14 mouse cellular contexts compared by ENCODE assay signal in genomic region chr14:40952715-40953114, GRCm38 (mm10). TPM values are rescaled to one million over a fixed set of nuclear protein-coding genes. Genes with fewer than 3 reads are reported as not detected.
DNase-seq lines count a peak whose midpoint lies in the region; ATAC-seq and TF ChIP-seq lines count a peak whose summit lies in the region.
"Had no signal": no experiment of that assay in that cellular context is flagged by ENCODE, and none has a peak within 500 bp of the region (broad histone marks: within the 10 kb centered on the region; RNA-seq: fewer than 3 reads in every experiment).

No protein-coding gene starts in this region.

- H3K9ac ChIP-seq in embryonic facial prominence, embryonic 11.5 days (replicated peaks; ENCODE audit: low read length): no peak overlapping the region
- H3K9ac ChIP-seq: intestine, embryonic 15.5 days had no signal

- H3K27ac ChIP-seq in left cerebral cortex, adult 2 months: peak overlapping the region; percentile 95
- no peak overlapping the region for H3K27ac ChIP-seq in embryonic facial prominence, embryonic 11.5 days (replicated peaks; ENCODE audit: low read depth, low read length)
- H3K27ac ChIP-seq: intestine, embryonic 15.5 days had no signal

- TF ChIP-seq CTCF in left cerebral cortex, adult 2 months (IDR thresholded peaks at IDR 0.05): no peak

- H3K9me3 ChIP-seq in embryonic facial prominence, embryonic 11.5 days (replicated peaks; ENCODE audit: control insufficient read depth, low read length): no peaks in the 10 kb centered on the region
- H3K9me3 ChIP-seq: G1E; intestine, embryonic 15.5 days had no signal

- no peaks in the 10 kb centered on the region for H3K27me3 ChIP-seq in embryonic facial prominence, embryonic 11.5 days (ENCODE audit: control insufficient read depth, insufficient read depth, low read length)
- H3K27me3 ChIP-seq: intestine, embryonic 15.5 days had no signal

- no peak for ATAC-seq in embryonic facial prominence, embryonic 11.5 days (replicated peaks; ENCODE audit: insufficient number of reproducible peaks, low FRiP score, low TSS enrichment, low read depth)
- ATAC-seq: activated CD4-positive, CD25-positive, alpha-beta regulatory T cell, adult 4 months; intestine, embryonic 15.5 days had no signal

- H3K4me1 ChIP-seq in embryonic facial prominence, embryonic 11.5 days (ENCODE audit: control insufficient read depth, insufficient read depth, low read length): peaks cover 11% of the 10 kb centered on the region; the same call in 1 of the 2 replicates

- no peaks in the 10 kb centered on the region for H3K36me3 ChIP-seq in embryonic facial prominence, embryonic 11.5 days (replicated peaks; ENCODE audit: control insufficient read depth, insufficient read depth, low read depth, low read length)
- H3K36me3 ChIP-seq: intestine, embryonic 15.5 days had no signal

- H3K4me2 ChIP-seq in embryonic facial prominence, embryonic 11.5 days (ENCODE audit: low read depth, low read length): no peak overlapping the region
- H3K4me2 ChIP-seq: intestine, embryonic 15.5 days had no signal

- no peak for DNase-seq in left cerebral cortex, adult 2 months (ENCODE audit: extremely low spot score in 1 of 2, low spot score in 2 of 2)
- DNase-seq in left cerebral cortex, postnatal 25 days (ENCODE audit: low spot score in 2 of 2): no peak
- peak; percentile 21 for DNase-seq in MN1 (ENCODE audit: low spot score)
- peak; percentile 79 for DNase-seq in embryonic facial prominence, embryonic 11.5 days (ENCODE audit: low spot score)
- peak; percentile 73 for DNase-seq in mesoderm, embryonic 11.5 days (ENCODE audit: low read depth, low spot score)
- no peak for DNase-seq in kidney, postnatal 10 days
- no peak for DNase-seq in adrenal gland, adult 18-20 months (ENCODE audit: low spot score in 2 of 2)
- no peak for DNase-seq in heart, postnatal 36 days
- DNase-seq: gastrocnemius, postnatal 10 days; lung, postnatal 14 days had no signal

- 19% methylated on average over 2 of the region's 2 CpGs for WGBS in embryonic facial prominence, embryonic 11.5 days

- intact Hi-C loops in left cerebral cortex, adult 2 months (cut with DNase I): no loop called here
- intact Hi-C loops in left cerebral cortex, postnatal 25 days (cut with DNase I): no loop called here
- intact Hi-C loops in heart, postnatal 36 days (cut with DNase I): loop anchor here (2.0 kb wide), 1 partner anchor 18 kb away; no protein-coding TSS in a partner anchor

- no peak overlapping the region for H3K4me3 ChIP-seq in left cerebral cortex, adult 2 months
- H3K4me3 ChIP-seq in embryonic facial prominence, embryonic 11.5 days (ENCODE audit: low read depth, low read length): no peak overlapping the region
- H3K4me3 ChIP-seq: intestine, embryonic 15.5 days had no signal

RNA-seq across cellular contexts. Expression of gene Tspan14, which starts 13.9 kb away (rescaled TPM):
- 10 to 100 TPM; 50.2 to 52.1 TPM for total RNA-seq in left cerebral cortex, adult 2 months (2021)
- 10 to 100 TPM; 58.1 to 61.8 TPM for total RNA-seq in left cerebral cortex, postnatal 25 days (2021)
- polyA plus RNA-seq in embryonic facial prominence, embryonic 11.5 days (2014; fragmentation: Nextera tagmentation; extraction: Ambion mirVana): 92.5 and 95.0 TPM in 2 replicates
- total RNA-seq in adrenal gland, adult 18-20 months (2021): 10 to 100 TPM; 33.7 to 35.0 TPM
- 10 to 100 TPM; 14.0 to 15.7 TPM for total RNA-seq in heart, postnatal 36 days (2021)

RNA-seq across cellular contexts. Expression of gene Sh2d4b, which starts 59.6 kb away (rescaled TPM):
- 1 to 10 TPM; 5.8 to 6.7 TPM for total RNA-seq in left cerebral cortex, adult 2 months (2021)
- 1 to 10 TPM; 2.9 to 4.4 TPM for total RNA-seq in left cerebral cortex, postnatal 25 days (2021)
- polyA plus RNA-seq in embryonic facial prominence, embryonic 11.5 days (2014; fragmentation: Nextera tagmentation; extraction: Ambion mirVana): 0.50 and 0.66 TPM in 2 replicates
- total RNA-seq in adrenal gland, adult 18-20 months (2021): 1 to 10 TPM; 1.9 to 2.0 TPM
- total RNA-seq in heart, postnatal 36 days (2021): under 1 TPM; 0.36 to 0.98 TPM
- polyA plus RNA-seq: activated CD4-positive, CD25-positive, alpha-beta regulatory T cell, adult 4 months; liver, adult 2 months had no signal

Comparison
In these comparisons a context has a peak if more than half of its experiments do, and no peak if none do; other contexts are left out.
1. DNase-seq: peak in MN1 (single experiment), embryonic facial prominence, embryonic 11.5 days (single experiment) and mesoderm, embryonic 11.5 days (single experiment); none in left cerebral cortex, adult 2 months (0 of 2), left cerebral cortex, postnatal 25 days (0 of 2), kidney, postnatal 10 days (single experiment), adrenal gland, adult 18-20 months (0 of 2) and heart, postnatal 36 days (0 of 2).